Mouse (Mus musculus) CH12.LX (cell line): ENCODE measurements around the gene Grxcr1. TPM values are rescaled to one million over a fixed set of nuclear protein-coding genes. Genes with fewer than 3 reads are reported as not detected.

Experiments
- DNase-seq: peaks from one replicate; pipeline ENCODE4 v3.0.0-alpha.2; 2013; ENCODE audit errors: extremely low read depth
- H3K27ac ChIP-seq: 2 replicates; pipeline ENCODE4 v1.5.1; 2012; ENCODE audit warnings: low read depth, mild to moderate bottlenecking, control low read depth, moderate library complexity; ENCODE audit not compliant: insufficient read depth
- H3K27me3 ChIP-seq: replicated peaks from 2 replicates; pipeline ENCODE3; 2012; ENCODE audit warnings: inconsistent platforms
- H3K36me3 ChIP-seq, 2 experiments: replicated peaks in 1 of 2; 2 replicates each; pipeline versions ENCODE3 to v1.6.1; 2012; ENCODE audit warnings: inconsistent platforms in 1 of 2, low read length in 1 of 2, mild to moderate bottlenecking in 1 of 2, mixed read lengths in 1 of 2, moderate library complexity in 1 of 2; ENCODE audit not compliant: control insufficient read depth in 1 of 2, insufficient read depth in 1 of 2
- H3K4me1 ChIP-seq, 2 experiments: 2 replicates each; pipeline ENCODE4 v1.6.1; 2012; ENCODE audit warnings: inconsistent platforms in 1 of 2, moderate library complexity in 1 of 2; ENCODE audit not compliant: insufficient read depth in 2 of 2, control insufficient read depth in 1 of 2
- H3K4me2 ChIP-seq: 2 replicates; pipeline ENCODE4 v1.6.1; 2012; ENCODE audit warnings: low read depth, mild to moderate bottlenecking, control low read depth; ENCODE audit not compliant: poor library complexity, insufficient read depth, severe bottlenecking
- H3K4me3 ChIP-seq, 3 experiments: fragments of 150-350 bp in 1 of 3; sonication (generic) in 1 of 3; replicated peaks in 1 of 3; 2 replicates each; pipeline versions ENCODE3 to v1.5.1; 2011 to 2012; ENCODE audit warnings: low read depth in 2 of 3, low read length in 2 of 3, mild to moderate bottlenecking in 2 of 3, moderate library complexity in 2 of 3, control low read depth in 1 of 3, improper control_type of control experiment in 1 of 3, inconsistent platforms in 1 of 3, mixed read lengths in 1 of 3; ENCODE audit not compliant: poor library complexity in 1 of 3
- H3K79me2 ChIP-seq: replicated peaks from 2 replicates; pipeline ENCODE4 v1.6.1; 2012; ENCODE audit warnings: mild to moderate bottlenecking, moderate library complexity; ENCODE audit not compliant: control insufficient read depth, poor library complexity, insufficient read depth, severe bottlenecking; ENCODE audit errors: extremely low read depth
- H3K9ac ChIP-seq: 2 replicates; pipeline ENCODE4 v1.6.1; 2012; ENCODE audit warnings: low read depth, mild to moderate bottlenecking, control low read depth, moderate library complexity; ENCODE audit not compliant: insufficient read depth
- H3K9me3 ChIP-seq: replicated peaks from 2 replicates; pipeline ENCODE3; 2012; ENCODE audit warnings: low read length, inconsistent platforms, mixed read lengths
- BHLHE40 ChIP-seq: IDR thresholded peaks from 2 replicates; pipeline ENCODE4 v1.6.1; 2011; ENCODE audit warnings: mild to moderate bottlenecking, low read depth, low read length, improper control_type of control experiment
- CTCF ChIP-seq, 2 experiments: IDR thresholded peaks in 1 of 2; conservative IDR thresholded peaks in 1 of 2; 2 replicates each; pipeline ENCODE4 v1.5.1; 2011 to 2012; ENCODE audit warnings: low read depth in 2 of 2, low read length in 2 of 2, improper control_type of control experiment in 1 of 2, inconsistent platforms in 1 of 2, mild to moderate bottlenecking in 1 of 2, moderate library complexity in 1 of 2
- ELF1 ChIP-seq: IDR thresholded peaks from 2 replicates; pipeline ENCODE4 v1.6.1; 2014; ENCODE audit warnings: low read depth, mild to moderate bottlenecking, inconsistent platforms, low read length, improper control_type of control experiment
- EP300 ChIP-seq: IDR thresholded peaks from 2 replicates; pipeline ENCODE4 v1.6.1; 2011; ENCODE audit warnings: low read length, improper control_type of control experiment
- ETS1 ChIP-seq: conservative IDR thresholded peaks from 2 replicates; pipeline ENCODE4 v1.6.1; 2012; ENCODE audit warnings: low read depth, mild to moderate bottlenecking, inconsistent platforms, low read length, improper control_type of control experiment, moderate library complexity
- GABPA ChIP-seq: IDR thresholded peaks from 2 replicates; pipeline ENCODE4 v1.6.1; 2012; ENCODE audit warnings: low read depth, low read length, improper control_type of control experiment, inconsistent platforms; ENCODE audit not compliant: insufficient replicate concordance
- HCFC1 ChIP-seq: IDR thresholded peaks from 2 replicates; pipeline ENCODE4 v1.6.1; 2012; ENCODE audit warnings: low read depth, mild to moderate bottlenecking, inconsistent platforms, low read length, improper control_type of control experiment
- JUND ChIP-seq: conservative IDR thresholded peaks from 2 replicates; pipeline ENCODE4 v1.6.1; 2011; ENCODE audit warnings: low read depth, low read length, improper control_type of control experiment
- MAFK ChIP-seq: IDR thresholded peaks from 2 replicates; pipeline ENCODE4 v1.6.1; 2011; ENCODE audit warnings: low read length, improper control_type of control experiment; ENCODE audit not compliant: insufficient replicate concordance
- MAX ChIP-seq: IDR thresholded peaks from 2 replicates; pipeline ENCODE4 v1.6.1; 2011; ENCODE audit warnings: low read length, improper control_type of control experiment
- MAZ ChIP-seq: IDR thresholded peaks from 2 replicates; pipeline ENCODE4 v1.6.1; 2012; ENCODE audit warnings: low read depth, mild to moderate bottlenecking, inconsistent platforms, low read length, improper control_type of control experiment, moderate library complexity
- MXI1 ChIP-seq: IDR thresholded peaks from 2 replicates; pipeline ENCODE4 v1.6.1; 2011; ENCODE audit warnings: mild to moderate bottlenecking, low read depth, low read length, improper control_type of control experiment
- MYC ChIP-seq: IDR thresholded peaks from 2 replicates; pipeline ENCODE4 v1.6.1; 2011; ENCODE audit warnings: low read depth, mild to moderate bottlenecking, improper control_type of control experiment, low read length
- NRF1 ChIP-seq: IDR thresholded peaks from 2 replicates; pipeline ENCODE4 v1.6.1; 2014; ENCODE audit warnings: low read depth, mild to moderate bottlenecking, inconsistent platforms, low read length, improper control_type of control experiment, moderate library complexity
- RAD21 ChIP-seq: IDR thresholded peaks from 2 replicates; pipeline ENCODE4 v1.6.1; 2011; ENCODE audit warnings: low read depth, mild to moderate bottlenecking, low read length, improper control_type of control experiment, moderate library complexity
- SIN3A ChIP-seq: IDR thresholded peaks from 2 replicates; pipeline ENCODE4 v1.6.1; 2012; ENCODE audit warnings: low read length, improper control_type of control experiment, inconsistent platforms
- SMC3 ChIP-seq: IDR thresholded peaks from 2 replicates; pipeline ENCODE4 v1.6.1; 2011; ENCODE audit warnings: low read depth, low read length, improper control_type of control experiment
- TCF12 ChIP-seq: IDR thresholded peaks from 2 replicates; pipeline ENCODE4 v1.6.1; 2014; ENCODE audit warnings: low read depth, mild to moderate bottlenecking, inconsistent platforms, low read length, improper control_type of control experiment
- UBTF ChIP-seq: IDR thresholded peaks from 2 replicates; pipeline ENCODE4 v1.6.1; 2012; ENCODE audit warnings: low read depth, mild to moderate bottlenecking, inconsistent platforms, low read length, improper control_type of control experiment, moderate library complexity
- USF2 ChIP-seq: conservative IDR thresholded peaks from 2 replicates; pipeline ENCODE4 v1.6.1; 2011; ENCODE audit warnings: low read depth, low read length, improper control_type of control experiment
- ZC3H11A ChIP-seq: IDR thresholded peaks from 2 replicates; pipeline ENCODE4 v1.6.1; 2012; ENCODE audit warnings: low read depth, mild to moderate bottlenecking, inconsistent platforms, low read length, improper control_type of control experiment
- ZNF384 ChIP-seq: IDR thresholded peaks from 2 replicates; pipeline ENCODE4 v1.6.1; 2012; ENCODE audit warnings: low read depth, low read length, improper control_type of control experiment, inconsistent platforms
- dilution Hi-C: fragments of 300-500 bp; cut with MboI; formaldehyde crosslinking; loops from 2 replicates; pipeline ENCODE4 v1.14.3; 2020; ENCODE audit warnings: low sequenced_read_pairs; ENCODE audit not compliant: extremely low pct_unique_long_range_greater_than_20kb, extremely low pct_ligation_motif_present
- in situ Hi-C: fragments of 300-500 bp; cut with MboI; formaldehyde crosslinking; loops from 3 replicates; pipeline ENCODE4 v1.14.3; 2019; ENCODE audit warnings: low sequenced_read_pairs, low pct_ligation_motif_present, low pct_unique_long_range_greater_than_20kb, mixed read lengths
- polyA plus RNA-seq: library from polyadenylated mRNA; unstranded; fragments of >175 nt; gene quantifications from 2 replicates; pipeline ENCODE4 v1.2.1, GENCODE M21; 2012; ENCODE audit warnings: low read depth; ENCODE audit not compliant: insufficient read length
- total RNA-seq, 2 experiments: library from RNA; depleted of rRNA; stranded (reverse); fragments of 300-350 nt in 1 of 2; fragments of >200 nt in 1 of 2; gene quantifications; 2 replicates each; pipeline ENCODE4 v1.2.3; 2012 to 2014

Gene Grxcr1
- total and polyA plus RNA-seq, 3 experiments = not detected

- Histone ChIP-seq H3K4me2 (no peak overlapping the region), H3K27ac (no peak overlapping the region), H3K9ac (no peak overlapping the region), H3K79me2 (no peaks in the 10 kb centered on the region), H3K9me3 (no peaks in the 10 kb centered on the region), H3K4me3 (no peak overlapping the region), H3K4me1 (no peaks in the 10 kb centered on the region), H3K27me3 (no peaks in the 10 kb centered on the region), H3K36me3 (no peaks in the 10 kb centered on the region)
- in situ Hi-C loops = no loop called here
- TF ChIP-seq MAFK (no peak), NRF1 (no peak), MAX (no peak), HCFC1 (no peak), ZC3H11A (no peak), MYC (no peak), TCF12 (no peak), RAD21 (no peak), ETS1 (no peak), ELF1 (no peak), MXI1 (no peak), BHLHE40 (no peak), ZNF384 (no peak), JUND (no peak), UBTF (no peak), MAZ (no peak), EP300 (no peak)
- dilution Hi-C loops = no loop called here
- no peak for DNase-seq
Measured at GRCm38 (mm10) chr5:68125478-68125877, 93.8 kb downstream of the Grxcr1 start.

GRCm38 (mm10) chr5:68128421-68128820 lies 96.8 kb downstream of the Grxcr1 start:
- Histone ChIP-seq H3K4me3 (no peak overlapping the region), H3K9me3 (no peaks in the 10 kb centered on the region), H3K9ac (no peak overlapping the region), H3K4me1 (no peaks in the 10 kb centered on the region), H3K4me2 (no peak overlapping the region), H3K36me3 (no peaks in the 10 kb centered on the region), H3K27me3 (no peaks in the 10 kb centered on the region), H3K79me2 (no peaks in the 10 kb centered on the region), H3K27ac (no peak overlapping the region)
- TF ChIP-seq SIN3A (no peak), RAD21 (peak; percentile 89), GABPA (no peak), CTCF (conservative IDR thresholded peaks at IDR 0.05 in 1 of 2, IDR thresholded peaks at IDR 0.05 in 1 of 2; ENCODE audit: low read depth in 2 of 2, low read length in 2 of 2) (peak; percentile 69 to 81), MAX (no peak), SMC3 (peak; percentile 62), USF2 (no peak)
- in situ Hi-C loops = no loop called here
- DNase-seq = peak; percentile 59
- dilution Hi-C loops = no loop called here
